Mouse (Mus musculus) midbrain, embryonic 11.5 days (tissue): ENCODE results near the gene Myl10. TPM values are rescaled to one million over a fixed set of nuclear protein-coding genes. Genes with fewer than 3 reads are reported as not detected.
"Not testable (repeated sequence)": the region's sequence is repeated elsewhere in the genome, so short reads cannot be mapped to it uniquely, and the experiment has no call there.

ENCODE experiments used
- ATAC-seq: fragments of 200-750 bp; cut with Nextera tagmentation; 2 replicates; pipeline ENCODE4 v1.8.0; 2017; ENCODE audit warnings: moderate TSS enrichment, moderate library complexity; ENCODE audit not compliant: low FRiP score
- DNase-seq: peaks from one replicate; pipeline ENCODE4 v3.0.0; 2015; ENCODE audit warnings: low spot score; ENCODE audit errors: missing footprints
- H3K27ac ChIP-seq: fragments of 300-500 bp; sonication (generic); 2 replicates; pipeline ENCODE4 v1.5.1; 2014; ENCODE audit warnings: low read depth, low read length
- H3K27me3 ChIP-seq: fragments of 300-500 bp; sonication (generic); 2 replicates; pipeline ENCODE4 v1.6.1; 2014; ENCODE audit warnings: mild to moderate bottlenecking, low read length, moderate library complexity, mixed read lengths; ENCODE audit not compliant: control insufficient read depth, insufficient read depth
- H3K36me3 ChIP-seq: fragments of 300-500 bp; sonication (generic); 2 replicates; pipeline ENCODE4 v1.6.1; 2014; ENCODE audit warnings: mild to moderate bottlenecking, low read length, moderate library complexity, mixed read lengths; ENCODE audit not compliant: control insufficient read depth, insufficient read depth
- H3K4me1 ChIP-seq: fragments of 300-500 bp; sonication (generic); 2 replicates; pipeline ENCODE4 v1.6.1; 2014; ENCODE audit warnings: low read length; ENCODE audit not compliant: control insufficient read depth, insufficient read depth
- H3K4me2 ChIP-seq: fragments of 300-500 bp; sonication (generic); 2 replicates; pipeline ENCODE4 v1.6.1; 2014; ENCODE audit warnings: mild to moderate bottlenecking, moderate library complexity
- H3K4me3 ChIP-seq: fragments of 300-500 bp; sonication (generic); 2 replicates; pipeline ENCODE4 v1.5.1; 2014; ENCODE audit warnings: low read depth, low read length
- H3K9ac ChIP-seq: fragments of 300-500 bp; sonication (generic); 2 replicates; pipeline ENCODE4 v1.6.1; 2014; ENCODE audit warnings: low read length
- H3K9me3 ChIP-seq: fragments of 300-500 bp; sonication (generic); 2 replicates; pipeline ENCODE4 v1.6.1; 2016; ENCODE audit warnings: low read length; ENCODE audit not compliant: control insufficient read depth
- WGBS: fragments of 180-500 bp; shearing (Covaris S2); extraction: QIAGEN DNeasy Blood & Tissue Kit; methylation state at CpG from one replicate; pipeline ENCODE4 v1.1.7; 2014; 5-methylcytosine and 5-hydroxymethylcytosine counted together
- polyA plus RNA-seq: library from polyadenylated mRNA; unstranded; fragments of >200 nt; fragmentation: Nextera tagmentation; extraction: Ambion mirVana; gene quantifications from 2 replicates; pipeline ENCODE4 v1.2.1, GENCODE M21; 2014

Myl10 gene
- polyA plus RNA-seq, result not detected in 2 replicates

DNA sequence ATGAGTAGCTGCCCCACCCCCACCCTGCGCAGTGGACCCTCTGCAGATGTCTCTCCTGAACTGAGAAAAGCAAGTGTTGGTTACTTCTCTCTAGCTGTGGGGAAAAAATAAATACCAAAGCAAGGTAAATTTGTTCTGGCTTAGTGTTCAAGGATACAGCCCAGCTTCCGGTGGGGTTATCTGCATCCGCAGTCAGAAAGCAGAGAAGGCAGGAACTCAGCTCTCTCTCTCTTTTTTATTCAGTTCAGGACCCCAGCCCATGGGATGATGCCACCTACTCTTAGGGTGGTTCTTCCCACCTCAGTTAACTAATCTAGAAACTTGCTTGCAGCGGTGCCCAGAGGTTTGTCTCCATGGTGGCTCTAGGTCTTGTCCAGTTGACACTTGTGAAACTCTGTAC lies at the start of gene Myl10:
Gene Myl10, plus strand, starts transcription at position 363 of the 400 bp plus-strand sequence.
- H3K4me1 ChIP-seq, result no peaks in the 10 kb centered on the region
- no peak within 1 kb of the TSS for H3K4me2 ChIP-seq
- H3K9me3 ChIP-seq, result no peaks in the 10 kb centered on the region
- no peak within 1 kb of the TSS for H3K9ac ChIP-seq
- DNase-seq (no peak), ATAC-seq (no peak)
- H3K4me3 ChIP-seq, result no peak within 1 kb of the TSS
- H3K27me3 ChIP-seq, result no peaks in the 10 kb centered on the region
- 87% methylated on average over 4 of the region's 4 CpGs for WGBS
- no peaks in the 10 kb centered on the region for H3K36me3 ChIP-seq
- H3K27ac ChIP-seq, result no peak within 1 kb of the TSS

DNA sequence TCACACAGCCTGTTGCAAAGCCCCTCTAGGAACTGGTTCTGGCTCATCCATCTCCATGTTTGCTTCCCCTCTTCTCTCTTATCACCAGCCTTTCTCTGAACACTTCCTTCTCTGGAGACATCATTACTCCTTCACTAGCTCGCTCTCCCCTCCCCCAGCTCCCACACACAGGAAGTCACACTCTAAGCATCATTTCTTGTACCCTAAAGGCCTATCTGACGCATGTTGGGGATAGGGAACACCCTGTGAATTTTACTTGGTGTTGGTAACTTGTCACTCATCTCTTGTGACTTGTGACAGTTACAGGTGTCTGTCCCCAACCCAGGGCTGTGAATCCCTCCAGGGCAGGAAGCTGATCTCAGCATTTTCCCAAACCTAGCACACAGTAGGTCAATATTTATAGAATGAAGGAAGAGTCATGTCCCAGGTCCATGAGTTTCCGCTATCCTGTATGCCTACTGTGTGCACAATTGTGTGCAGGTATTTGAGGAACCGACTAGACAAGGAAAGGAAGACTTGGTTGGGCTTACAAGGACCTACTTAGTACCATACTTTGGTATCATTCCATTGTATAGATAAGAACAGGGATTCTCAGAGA lies 46.1 kb upstream of the Myl10 start:
- Histone ChIP-seq H3K27ac (no peak overlapping the region), H3K4me2 (no peak overlapping the region), H3K9ac (no peak overlapping the region), H3K4me3 (no peak overlapping the region), H3K4me1 (no peaks in the 10 kb centered on the region), H3K36me3 (no peaks in the 10 kb centered on the region), H3K27me3 (no peaks in the 10 kb centered on the region), H3K9me3 (no peaks in the 10 kb centered on the region)
- ATAC-seq (no peak), DNase-seq (peak; percentile 71)
- WGBS, result 92% methylated on average over 4 of the region's 4 CpGs

DNA sequence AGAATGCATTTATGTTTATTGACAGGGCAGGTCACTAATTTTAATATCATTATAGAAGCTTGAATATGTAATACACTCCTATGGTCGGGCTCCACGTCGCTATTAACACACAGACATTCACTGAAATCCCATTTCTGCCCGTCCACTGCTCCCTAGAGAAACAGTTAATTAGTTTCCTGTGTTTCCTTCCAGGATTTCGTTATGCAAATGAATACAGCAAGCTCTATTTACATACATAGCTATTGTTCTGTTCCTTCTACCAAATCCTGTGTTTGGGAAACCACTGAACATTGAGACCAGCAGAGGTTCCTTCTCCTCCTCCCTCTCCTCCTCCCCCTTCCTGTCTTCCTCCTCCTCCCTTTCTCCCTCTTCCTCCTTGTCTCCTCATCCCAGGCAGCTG lies 43.9 kb upstream of the Myl10 start:
- ATAC-seq (no peak), DNase-seq (no peak)
- no peaks in the 10 kb centered on the region for H3K9me3 ChIP-seq
- no peaks in the 10 kb centered on the region for H3K36me3 ChIP-seq
- 75% methylated on average over 5 of the region's 5 CpGs for WGBS
- no peak overlapping the region for H3K4me3 ChIP-seq
- no peaks in the 10 kb centered on the region for H3K27me3 ChIP-seq
- no peak overlapping the region for H3K27ac ChIP-seq
- no peaks in the 10 kb centered on the region for H3K4me1 ChIP-seq
- H3K9ac ChIP-seq, result no peak overlapping the region
- no peak overlapping the region for H3K4me2 ChIP-seq

DNA sequence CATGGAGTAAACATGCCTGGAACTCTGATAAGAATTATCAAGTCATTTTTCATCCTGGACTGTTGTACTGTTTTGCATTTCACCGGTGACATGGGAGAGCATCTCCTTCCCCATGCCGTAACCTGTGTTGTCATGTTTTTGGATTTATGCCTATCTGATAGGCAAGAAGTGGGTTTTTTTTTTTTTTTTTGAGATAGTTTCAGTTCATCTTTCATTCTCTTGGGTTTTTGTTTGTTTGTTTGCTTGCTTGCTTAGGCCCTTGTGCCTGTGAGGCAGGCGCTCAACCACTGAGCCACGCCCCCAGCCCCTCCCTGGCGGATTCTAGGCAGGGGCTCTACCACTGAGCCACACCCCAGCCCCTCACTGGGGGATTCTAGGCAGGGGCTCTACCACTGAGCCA lies 43.3 kb upstream of the Myl10 start:
- no peak overlapping the region for H3K4me3 ChIP-seq
- ATAC-seq (no peak), DNase-seq (no peak)
- no peaks in the 10 kb centered on the region for H3K36me3 ChIP-seq
- no peak overlapping the region for H3K9ac ChIP-seq
- no peaks in the 10 kb centered on the region for H3K9me3 ChIP-seq
- H3K27ac ChIP-seq, result no peak overlapping the region
- 92% methylated on average over 5 of the region's 5 CpGs for WGBS
- H3K4me2 ChIP-seq, result no peak overlapping the region
- no peaks in the 10 kb centered on the region for H3K27me3 ChIP-seq
- H3K4me1 ChIP-seq, result no peaks in the 10 kb centered on the region

DNA sequence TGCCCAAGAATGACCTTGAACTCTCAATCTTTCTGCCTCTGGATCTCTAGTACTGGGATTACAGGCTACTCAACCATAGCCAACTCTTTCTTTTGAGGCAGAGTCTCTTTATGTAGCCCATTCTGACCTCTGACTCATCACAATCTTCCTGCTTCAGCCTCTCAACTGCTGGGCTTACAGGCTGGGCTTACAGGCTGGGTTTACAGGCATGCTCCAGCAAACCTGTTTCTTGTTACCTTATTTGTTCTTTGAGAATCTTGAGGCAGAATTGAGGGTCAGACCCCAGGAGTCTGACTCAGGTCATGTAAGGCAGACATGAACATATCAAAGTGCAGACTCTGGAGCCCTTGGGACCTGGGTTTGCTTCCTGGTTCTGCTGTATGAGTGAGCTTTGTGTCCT lies 38.5 kb upstream of the Myl10 start:
- DNase-seq (peak; percentile 75), ATAC-seq (no peak)
- H3K9ac ChIP-seq, result no peak overlapping the region
- H3K4me3 ChIP-seq, result no peak overlapping the region
- no peaks in the 10 kb centered on the region for H3K36me3 ChIP-seq
- no peak overlapping the region for H3K27ac ChIP-seq
- H3K27me3 ChIP-seq, result no peaks in the 10 kb centered on the region
- no peaks in the 10 kb centered on the region for H3K4me1 ChIP-seq
- H3K9me3 ChIP-seq, result no peaks in the 10 kb centered on the region
- no peak overlapping the region for H3K4me2 ChIP-seq

DNA sequence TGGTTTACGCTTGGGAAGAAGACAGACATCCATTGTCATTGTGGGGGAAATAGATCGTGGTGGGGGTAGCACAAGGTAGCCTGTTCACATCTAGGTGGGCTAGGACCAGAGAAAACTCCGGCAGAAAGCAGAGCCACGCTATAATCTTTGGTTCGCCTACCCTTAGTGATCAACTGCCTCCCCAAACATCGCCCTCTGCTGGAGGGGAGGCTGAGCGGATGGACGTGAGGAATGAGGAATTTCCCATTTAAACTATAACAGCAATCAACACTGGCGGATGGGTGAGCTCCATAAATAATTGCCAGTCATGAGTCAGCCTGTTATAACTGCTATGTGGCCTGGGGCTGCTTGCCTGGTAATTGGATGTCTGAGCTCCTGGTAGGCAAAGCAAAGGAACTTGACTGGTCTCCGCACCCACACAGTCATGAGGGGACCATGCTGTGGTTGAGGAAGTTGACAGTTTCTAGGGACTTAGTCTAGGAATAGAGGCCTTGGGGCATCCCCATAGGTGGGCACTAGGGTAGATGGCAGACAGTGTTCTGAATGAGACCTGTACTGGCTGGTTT lies 36.0 kb upstream of the Myl10 start:
- WGBS, result 85% methylated on average over 10 of the region's 10 CpGs
- DNase-seq (peak; percentile 28), ATAC-seq (no peak)
- H3K4me2 ChIP-seq, result no peak overlapping the region
- no peaks in the 10 kb centered on the region for H3K9me3 ChIP-seq
- H3K4me3 ChIP-seq, result no peak overlapping the region
- H3K27ac ChIP-seq, result no peak overlapping the region
- H3K9ac ChIP-seq, result no peak overlapping the region
- no peaks in the 10 kb centered on the region for H3K36me3 ChIP-seq
- H3K27me3 ChIP-seq, result no peaks in the 10 kb centered on the region
- H3K4me1 ChIP-seq, result no peaks in the 10 kb centered on the region

DNA sequence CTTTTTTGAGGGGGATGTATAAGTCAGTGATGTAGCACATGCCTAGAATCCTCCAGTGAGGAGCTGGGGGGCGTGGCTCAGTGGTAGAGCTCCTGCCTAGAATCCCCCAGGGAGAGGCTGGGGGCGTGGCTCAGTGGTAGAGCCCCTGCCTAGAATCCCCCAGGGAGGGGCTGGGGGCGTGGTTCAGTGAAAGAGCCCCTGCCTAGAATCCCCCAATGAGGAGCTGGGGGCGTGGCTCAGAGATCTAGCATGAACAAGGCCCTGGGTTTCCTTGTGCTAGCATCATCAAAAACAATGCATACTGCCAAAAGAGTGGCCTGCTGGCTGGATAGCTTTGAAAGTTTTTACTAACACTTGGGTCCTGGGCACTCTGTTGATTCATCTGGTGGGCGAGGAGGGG lies 32.2 kb upstream of the Myl10 start:
- ATAC-seq, H3K4me2 ChIP-seq, H3K9me3 ChIP-seq, H3K4me1 ChIP-seq, DNase-seq, H3K4me3 ChIP-seq, H3K36me3 ChIP-seq, H3K9ac ChIP-seq, H3K27me3 ChIP-seq, H3K27ac ChIP-seq: not testable (repeated sequence)
- WGBS, result 71% methylated on average over 5 of the region's 5 CpGs

DNA sequence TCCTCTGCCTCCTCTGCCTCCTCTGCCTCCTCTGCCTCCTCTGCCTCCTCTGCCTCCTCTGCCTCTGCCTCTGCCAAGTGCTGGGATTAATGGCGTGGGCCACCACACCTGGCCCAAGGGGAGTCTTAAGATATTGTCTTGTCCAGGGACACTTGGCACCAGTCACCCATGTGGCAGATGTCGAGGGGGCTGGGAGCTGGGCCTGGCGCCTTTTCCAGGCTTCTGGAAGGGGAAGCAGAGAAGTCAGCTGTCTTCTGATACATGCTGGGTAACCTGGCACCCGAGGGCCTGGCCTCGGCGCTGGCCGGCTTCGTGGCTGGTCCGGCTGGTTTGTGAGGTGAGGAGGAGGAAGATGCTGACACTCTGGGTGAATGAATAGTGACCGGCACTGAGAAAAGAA lies 30.7 kb upstream of the Myl10 start:
- ATAC-seq (no peak), DNase-seq (no peak)
- Histone ChIP-seq H3K4me1 (no peaks in the 10 kb centered on the region), H3K9me3 (no peaks in the 10 kb centered on the region), H3K4me2 (no peak overlapping the region), H3K36me3 (no peaks in the 10 kb centered on the region), H3K9ac (no peak overlapping the region), H3K27me3 (no peaks in the 10 kb centered on the region), H3K4me3 (no peak overlapping the region), H3K27ac (no peak overlapping the region)
- 85% methylated on average over 10 of the region's 10 CpGs for WGBS

DNA sequence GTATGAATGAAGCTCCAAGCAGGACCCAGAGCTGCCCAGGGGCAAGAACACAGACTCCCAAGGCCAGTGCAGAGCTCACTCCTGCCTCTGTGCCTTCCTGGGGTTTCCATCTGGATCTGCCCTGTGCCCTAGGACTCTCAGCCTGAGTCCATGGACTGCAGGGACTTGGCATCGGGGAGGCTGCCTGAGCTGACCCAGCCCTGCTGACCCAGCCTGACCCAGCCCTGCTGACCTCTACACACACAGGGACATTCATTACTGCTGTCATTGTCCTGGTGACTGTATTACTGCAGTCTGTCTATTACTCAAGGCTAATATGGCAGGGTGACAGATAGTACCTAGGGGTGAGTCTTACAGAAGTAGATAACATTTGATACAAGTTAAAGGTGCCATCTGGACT lies 30.1 kb upstream of the Myl10 start:
- Histone ChIP-seq H3K36me3 (no peaks in the 10 kb centered on the region), H3K9ac (no peak overlapping the region)

More for the DNA sequence above, 30.1 kb upstream of the Myl10 start:
- no peaks in the 10 kb centered on the region for H3K4me1 ChIP-seq
- no peak overlapping the region for H3K4me2 ChIP-seq
- ATAC-seq (no peak), DNase-seq (no peak)
- H3K4me3 ChIP-seq, result no peak overlapping the region
- WGBS, result 62% methylated on average over 1 of the region's 1 CpGs
- no peaks in the 10 kb centered on the region for H3K9me3 ChIP-seq
- H3K27me3 ChIP-seq, result no peaks in the 10 kb centered on the region
- H3K27ac ChIP-seq, result no peak overlapping the region
